19 mouse cellular contexts compared by ENCODE assay signal in genomic region chr6:137025461-137025860, GRCm38 (mm10).
DNase-seq lines count a peak whose midpoint lies in the region; ATAC-seq and TF ChIP-seq lines count a peak whose summit lies in the region.
"Had no signal": no experiment of that assay in that cellular context is flagged by ENCODE, and none has a peak within 500 bp of the region (broad histone marks: within the 10 kb centered on the region; RNA-seq: fewer than 3 reads in every experiment).

No protein-coding gene starts in this region.

- H3K27ac ChIP-seq in heart, embryonic 10.5 days: no peak overlapping the region
- no peak overlapping the region for H3K27ac ChIP-seq in forebrain, embryonic 14.5 days (ENCODE audit: low read depth, low read length)
- no peak overlapping the region for H3K27ac ChIP-seq in stomach, postnatal 0 days (replicated peaks)
- H3K27ac ChIP-seq: forebrain, embryonic 15.5 days; gastrocnemius, adult 2 months; hindbrain, embryonic 15.5 days; layer of hippocampus, adult 2 months; left cerebral cortex, adult 2 months; limb, embryonic 13.5 days; liver, embryonic 15.5 days had no signal

- peak; percentile 91 for ATAC-seq in Patski
- ATAC-seq in forebrain, embryonic 14.5 days: no peak
- ATAC-seq in stomach, postnatal 0 days (ENCODE audit: low FRiP score, low TSS enrichment): no peak
- ATAC-seq: forebrain, embryonic 15.5 days had no signal

- intact Hi-C loops in heart, postnatal 36 days (cut with DNase I): no loop called here

- H3K4me3 ChIP-seq in heart, embryonic 10.5 days: no peak overlapping the region
- H3K4me3 ChIP-seq in forebrain, embryonic 14.5 days (ENCODE audit: low read depth, low read length): no peak overlapping the region
- no peak overlapping the region for H3K4me3 ChIP-seq in stomach, postnatal 0 days (ENCODE audit: low read depth, low read length)
- H3K4me3 ChIP-seq: forebrain, embryonic 15.5 days; gastrocnemius, adult 2 months; hindbrain, embryonic 15.5 days; layer of hippocampus, adult 2 months; left cerebral cortex, adult 2 months; limb, embryonic 13.5 days; liver, embryonic 15.5 days had no signal

- POLR2A ChIA-PET in Patski (lab: Charles Lee): no interaction called here

- in situ Hi-C loops in Patski (cut with MboI; ENCODE audit: low pct_unique_long_range_greater_than_20kb): no loop called here

- H3K36me3 ChIP-seq in heart, embryonic 10.5 days: no peaks in the 10 kb centered on the region
- no peaks in the 10 kb centered on the region for H3K36me3 ChIP-seq in forebrain, embryonic 14.5 days (ENCODE audit: control insufficient read depth, insufficient read depth, low read length)
- no peaks in the 10 kb centered on the region for H3K36me3 ChIP-seq in stomach, postnatal 0 days (ENCODE audit: control insufficient read depth, insufficient read depth, low read length)
- H3K36me3 ChIP-seq: forebrain, embryonic 15.5 days; hindbrain, embryonic 15.5 days; limb, embryonic 13.5 days; liver, embryonic 15.5 days had no signal

- peak; percentile 92 for DNase-seq in heart, adult 11 months
- DNase-seq in heart, embryonic 10.5 days (ENCODE audit: low spot score): no peak
- peak; percentile 88 for DNase-seq in Patski (ENCODE audit: low read depth, low spot score)
- DNase-seq in adrenal gland, postnatal 36 days: peak; percentile 37 to 46
- peak; percentile 5 to 8 for DNase-seq in heart, postnatal 36 days
- DNase-seq in forebrain, embryonic 14.5 days (ENCODE audit: low spot score): no peak
- DNase-seq in c-Kit-positive CD71-positive TER-119-positive erythroid progenitor cells, embryonic 14.5 days (ENCODE audit: low spot score): no peak
- no peak for DNase-seq in stomach, postnatal 0 days (ENCODE audit: low spot score)
- DNase-seq: cerebellum, adult 8-10 months; gastrocnemius, adult 2 months; kidney, adult 8-10 months; lung, postnatal 14 days; right cerebral cortex, adult 18-20 months had no signal

- H3K4me2 ChIP-seq in forebrain, embryonic 14.5 days (ENCODE audit: low read length): no peak overlapping the region
- no peak overlapping the region for H3K4me2 ChIP-seq in stomach, postnatal 0 days (replicated peaks; ENCODE audit: low read depth)
- H3K4me2 ChIP-seq: forebrain, embryonic 15.5 days; hindbrain, embryonic 15.5 days; limb, embryonic 13.5 days; liver, embryonic 15.5 days had no signal

- H3K27me3 ChIP-seq in heart, embryonic 10.5 days (ENCODE audit: insufficient read depth, poor library complexity, severe bottlenecking): no peaks in the 10 kb centered on the region
- H3K27me3 ChIP-seq in Patski: no peaks in the 10 kb centered on the region
- H3K27me3 ChIP-seq in forebrain, embryonic 14.5 days (replicated peaks; ENCODE audit: control insufficient read depth, insufficient read depth, low read length): no peaks in the 10 kb centered on the region
- no peaks in the 10 kb centered on the region for H3K27me3 ChIP-seq in stomach, postnatal 0 days (ENCODE audit: control insufficient read depth, insufficient read depth, low read length)
- H3K27me3 ChIP-seq: forebrain, embryonic 15.5 days; hindbrain, embryonic 15.5 days; limb, embryonic 13.5 days; liver, embryonic 15.5 days had no signal

- WGBS in heart, embryonic 10.5 days: 56% methylated on average over 5 of the region's 5 CpGs
- 65% methylated on average over 5 of the region's 5 CpGs for WGBS in forebrain, embryonic 14.5 days
- WGBS in stomach, postnatal 0 days: 59% methylated on average over 5 of the region's 5 CpGs

- no peak for TF ChIP-seq EP300 in stomach, postnatal 0 days (optimal IDR thresholded peaks at IDR 0.05)

- no peaks in the 10 kb centered on the region for H3K9me3 ChIP-seq in heart, embryonic 10.5 days
- no peaks in the 10 kb centered on the region for H3K9me3 ChIP-seq in forebrain, embryonic 14.5 days (replicated peaks; ENCODE audit: control insufficient read depth, low read length)
- no peaks in the 10 kb centered on the region for H3K9me3 ChIP-seq in stomach, postnatal 0 days (ENCODE audit: control insufficient read depth, low read length)
- H3K9me3 ChIP-seq: forebrain, embryonic 15.5 days; hindbrain, embryonic 15.5 days; limb, embryonic 13.5 days; liver, embryonic 15.5 days had no signal

- no peak for TF ChIP-seq CTCF in Patski (IDR thresholded peaks at IDR 0.05)
- no peak for TF ChIP-seq CTCF in stomach, postnatal 0 days (IDR thresholded peaks at IDR 0.05; ENCODE audit: low read depth)

- CTCF ChIA-PET in Patski (lab: Charles Lee): no interaction called here

- H3K9ac ChIP-seq in forebrain, embryonic 14.5 days (ENCODE audit: low read length): no peak overlapping the region
- H3K9ac ChIP-seq in stomach, postnatal 0 days (ENCODE audit: low read length): no peak overlapping the region
- H3K9ac ChIP-seq: forebrain, embryonic 15.5 days; hindbrain, embryonic 15.5 days; limb, embryonic 13.5 days; liver, embryonic 15.5 days had no signal

- H3K4me1 ChIP-seq in heart, embryonic 10.5 days: no peaks in the 10 kb centered on the region
- H3K4me1 ChIP-seq in forebrain, embryonic 14.5 days (ENCODE audit: control insufficient read depth, insufficient read depth, low read length): no peaks in the 10 kb centered on the region
- no peaks in the 10 kb centered on the region for H3K4me1 ChIP-seq in stomach, postnatal 0 days (replicated peaks; ENCODE audit: control insufficient read depth, insufficient read depth)
- H3K4me1 ChIP-seq: forebrain, embryonic 15.5 days; hindbrain, embryonic 15.5 days; liver, embryonic 15.5 days had no signal

Comparison
In these comparisons a context has a peak if more than half of its experiments do, and no peak if none do; other contexts are left out.
1. DNase-seq: peak in heart, adult 11 months (single experiment), Patski (single experiment), adrenal gland, postnatal 36 days (2 of 2) and heart, postnatal 36 days (2 of 2); none in heart, embryonic 10.5 days (single experiment), forebrain, embryonic 14.5 days (single experiment), c-Kit-positive CD71-positive TER-119-positive erythroid progenitor cells, embryonic 14.5 days (single experiment) and stomach, postnatal 0 days (single experiment).